Mouse (Mus musculus): ENCODE data around the gene Olfr267. TPM values are rescaled to one million over a fixed set of nuclear protein-coding genes. Genes with fewer than 3 reads are reported as not detected.

Gene Olfr267
- not detected in 2 replicates for polyA plus RNA-seq (2015; fragmentation: Nextera tagmentation; extraction: Ambion mirVana)

- ATAC-seq (ENCODE audit: insufficient number of reproducible peaks, low FRiP score, low TSS enrichment, low read depth) = no peak
- Histone ChIP-seq H3K9ac (no peak within 1 kb of the TSS), H3K4me3 (no peak within 1 kb of the TSS), H3K36me3 (no peaks in the 10 kb centered on the region), H3K9me3 (no peaks in the 10 kb centered on the region), H3K4me1 (no peaks in the 10 kb centered on the region), H3K27ac (no peak within 1 kb of the TSS), H3K27me3 (no peaks in the 10 kb centered on the region), H3K4me2 (no peak within 1 kb of the TSS)
Measured at GRCm38 (mm10) chr4:58787616-58788015, at the start of gene Olfr267. Olfr267 (minus strand) TSS chr4:58787716.

- H3K4me1 ChIP-seq = no peaks in the 10 kb centered on the region
- no peak overlapping the region for H3K4me3 ChIP-seq
- no peak for ATAC-seq (ENCODE audit: insufficient number of reproducible peaks, low FRiP score, low TSS enrichment, low read depth)
- no peak overlapping the region for H3K9ac ChIP-seq
- no peak overlapping the region for H3K4me2 ChIP-seq
- WGBS = 81% methylated on average over 3 of the region's 3 CpGs
- peaks cover 32% of the 10 kb centered on the region for H3K36me3 ChIP-seq
- no peak overlapping the region for H3K27ac ChIP-seq
- no peaks in the 10 kb centered on the region for H3K9me3 ChIP-seq
- H3K27me3 ChIP-seq = no peaks in the 10 kb centered on the region
Measured at GRCm38 (mm10) chr4:58832908-58833307, 45.4 kb upstream of the Olfr267 start.

- 88% methylated on average over 4 of the region's 4 CpGs for WGBS
- Histone ChIP-seq H3K9me3 (no peaks in the 10 kb centered on the region), H3K36me3 (peaks cover 49% of the 10 kb centered on the region), H3K27me3 (no peaks in the 10 kb centered on the region), H3K4me1 (no peaks in the 10 kb centered on the region), H3K4me3 (no peak overlapping the region), H3K9ac (no peak overlapping the region), H3K27ac (no peak overlapping the region), H3K4me2 (no peak overlapping the region)
- ATAC-seq (ENCODE audit: insufficient number of reproducible peaks, low FRiP score, low TSS enrichment, low read depth) = no peak
Measured at GRCm38 (mm10) chr4:58825921-58826320, 38.4 kb upstream of the Olfr267 start.

- Histone ChIP-seq H3K9me3 (no peaks in the 10 kb centered on the region), H3K9ac (no peak overlapping the region), H3K27ac (no peak overlapping the region), H3K4me1 (no peaks in the 10 kb centered on the region), H3K36me3 (no peaks in the 10 kb centered on the region), H3K4me2 (no peak overlapping the region), H3K27me3 (no peaks in the 10 kb centered on the region), H3K4me3 (no peak overlapping the region)
- no peak for ATAC-seq (ENCODE audit: insufficient number of reproducible peaks, low FRiP score, low TSS enrichment, low read depth)
- 80% methylated on average over 3 of the region's 3 CpGs for WGBS
Measured at GRCm38 (mm10) chr4:58786659-58787058, 857 bp downstream of the Olfr267 start.

DNA sequence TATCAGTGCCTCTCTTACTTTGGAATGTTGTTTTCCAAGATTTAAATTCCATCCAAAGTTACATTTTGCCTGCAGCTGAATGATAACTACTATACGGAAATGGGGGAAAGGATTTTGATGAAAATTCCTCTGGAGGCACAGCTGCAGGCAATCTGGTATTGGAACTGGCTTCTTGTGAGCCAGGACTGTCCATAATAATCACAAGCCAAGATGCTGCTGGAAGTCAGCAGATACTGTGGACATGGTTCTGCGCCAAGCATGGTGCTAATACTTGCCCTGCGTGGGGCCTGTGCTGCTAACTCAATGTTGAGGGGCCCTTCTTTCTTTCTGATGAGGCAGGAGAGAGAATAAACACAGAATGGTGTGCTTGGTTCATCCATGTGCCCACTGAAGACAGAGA is 24.1 kb downstream of the Olfr267 start:
- Histone ChIP-seq H3K4me2 (no peak overlapping the region), H3K9me3 (no peaks in the 10 kb centered on the region), H3K27ac (no peak overlapping the region), H3K36me3 (no peaks in the 10 kb centered on the region), H3K4me1 (peaks cover 3% of the 10 kb centered on the region; the same call in 1 of the 2 replicates), H3K4me3 (no peak overlapping the region), H3K9ac (no peak overlapping the region), H3K27me3 (no peaks in the 10 kb centered on the region)
- 58% methylated on average over 3 of the region's 3 CpGs for WGBS
- ATAC-seq (ENCODE audit: insufficient number of reproducible peaks, low FRiP score, low TSS enrichment, low read depth) = no peak

GRCm38 (mm10) chr4:58749510-58749909 is 38.0 kb downstream of the Olfr267 start:
- WGBS = 44% methylated on average over 2 of the region's 2 CpGs
- H3K4me2 ChIP-seq = peak overlapping the region; percentile 38
- no peaks in the 10 kb centered on the region for H3K9me3 ChIP-seq
- H3K4me3 ChIP-seq = no peak overlapping the region
- no peaks in the 10 kb centered on the region for H3K4me1 ChIP-seq
- H3K9ac ChIP-seq = no peak overlapping the region
- H3K27me3 ChIP-seq = no peaks in the 10 kb centered on the region
- ATAC-seq (ENCODE audit: insufficient number of reproducible peaks, low FRiP score, low TSS enrichment, low read depth) = no peak
- H3K36me3 ChIP-seq = no peaks in the 10 kb centered on the region
- peak overlapping the region; percentile 80; the same call in 1 of the 2 replicates for H3K27ac ChIP-seq

DNA sequence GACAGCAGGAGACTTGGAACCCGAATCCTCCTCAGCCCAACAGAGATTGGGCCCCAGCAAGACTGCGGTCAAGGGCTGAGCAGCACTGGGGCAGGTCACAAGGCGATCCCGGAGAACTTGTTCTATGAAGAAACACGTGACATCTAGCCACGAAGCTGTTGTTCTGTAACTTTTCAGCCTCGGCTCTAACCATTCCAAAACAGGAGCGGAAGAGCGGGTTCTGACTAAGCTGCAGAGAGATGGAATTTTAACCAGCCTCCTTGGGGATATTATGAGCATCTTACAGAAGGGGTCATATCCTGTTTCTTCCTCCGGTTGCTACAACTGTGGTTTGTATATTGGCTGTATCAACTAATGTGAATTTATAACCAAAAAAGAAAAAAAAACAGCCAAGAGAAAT is 38.4 kb downstream of the Olfr267 start:
- no peak overlapping the region for H3K9ac ChIP-seq
- WGBS = 17% methylated on average over 10 of the region's 10 CpGs
- H3K36me3 ChIP-seq = no peaks in the 10 kb centered on the region
- peak overlapping the region; percentile 80 for H3K27ac ChIP-seq
- peak overlapping the region; percentile 38 for H3K4me2 ChIP-seq
- H3K9me3 ChIP-seq = no peaks in the 10 kb centered on the region
- H3K4me3 ChIP-seq = peak overlapping the region; percentile 7; the same call in 1 of the 2 replicates
- H3K27me3 ChIP-seq = no peaks in the 10 kb centered on the region
- H3K4me1 ChIP-seq = no peaks in the 10 kb centered on the region
- 0 out of 2 replicates have a peak, but pooled peaks have one; percentile 19 for ATAC-seq (ENCODE audit: insufficient number of reproducible peaks, low FRiP score, low TSS enrichment, low read depth)

DNA sequence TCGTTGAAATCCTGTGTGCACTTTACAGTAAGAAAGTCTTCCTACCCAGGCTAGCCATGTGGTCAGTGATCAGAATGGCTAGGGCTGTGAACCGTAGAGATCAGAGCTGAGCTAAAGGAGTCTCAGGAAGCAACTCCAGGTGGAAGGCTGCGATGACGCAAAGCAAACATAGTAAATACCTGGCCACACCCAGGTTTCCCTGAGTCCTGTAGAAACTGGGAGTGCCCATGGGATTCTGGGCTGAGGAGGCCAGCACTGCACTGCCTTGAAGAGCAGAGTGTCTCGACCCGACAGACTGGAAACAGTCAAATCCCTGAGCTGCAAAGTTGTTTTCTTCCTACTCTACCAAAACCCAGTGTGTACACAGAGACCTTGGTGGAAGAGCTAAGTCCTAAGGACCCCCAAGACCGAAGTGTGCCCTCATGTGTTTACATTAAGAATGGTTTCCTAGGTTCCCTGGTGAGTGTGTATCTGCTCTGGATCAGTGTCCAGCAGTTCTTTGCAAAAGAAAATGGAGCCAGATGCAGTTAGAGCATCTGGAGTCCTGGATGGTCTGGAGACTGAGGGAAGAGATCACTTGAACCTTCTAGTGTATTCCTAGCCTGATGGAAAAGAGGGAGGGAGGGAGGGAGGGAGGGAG is 41.8 kb downstream of the Olfr267 start:
- no peaks in the 10 kb centered on the region for H3K4me1 ChIP-seq
- H3K27ac ChIP-seq = no peak overlapping the region
- WGBS = 73% methylated on average over 7 of the region's 7 CpGs
- H3K36me3 ChIP-seq = no peaks in the 10 kb centered on the region
- no peaks in the 10 kb centered on the region for H3K9me3 ChIP-seq
- no peak for ATAC-seq (ENCODE audit: insufficient number of reproducible peaks, low FRiP score, low TSS enrichment, low read depth)
- no peaks in the 10 kb centered on the region for H3K27me3 ChIP-seq
- no peak overlapping the region for H3K4me2 ChIP-seq
- no peak overlapping the region for H3K9ac ChIP-seq
- H3K4me3 ChIP-seq = no peak overlapping the region

DNA sequence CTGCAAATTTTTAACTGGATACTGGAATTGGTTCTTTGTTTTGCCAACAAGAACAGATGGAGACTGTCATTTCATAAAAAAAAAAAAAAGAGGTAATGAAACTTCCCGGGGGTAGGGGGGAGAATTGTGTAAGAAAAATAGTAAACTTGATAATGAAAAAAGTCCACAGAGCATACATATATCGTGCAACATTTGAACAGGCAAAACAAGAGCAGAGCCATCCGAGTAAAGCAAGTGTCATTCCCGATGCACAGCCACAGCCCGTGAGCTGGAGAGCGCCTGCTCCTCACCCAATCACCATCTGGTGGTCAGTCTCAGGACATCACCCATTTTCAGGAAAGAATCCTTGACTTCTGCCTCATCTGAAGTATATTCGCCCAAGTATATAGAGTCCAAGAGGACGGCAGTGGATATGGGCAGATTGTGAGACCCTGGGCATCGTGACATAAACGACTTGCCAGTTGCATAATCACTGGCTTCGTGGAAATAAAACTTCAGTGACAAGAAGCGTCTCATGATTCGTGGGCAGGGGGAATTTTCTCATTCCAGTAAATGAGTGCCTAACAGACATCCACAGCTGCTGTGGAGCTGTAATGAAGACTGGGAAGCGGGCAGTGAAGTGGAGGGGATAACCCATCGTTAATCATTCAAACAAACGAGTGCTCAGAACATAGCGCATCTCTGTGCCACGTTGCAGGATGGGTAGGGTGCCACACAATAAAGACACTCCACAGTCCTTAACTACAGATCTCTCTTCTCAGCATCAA is 50.5 kb downstream of the Olfr267 start:
- Histone ChIP-seq H3K9ac (no peak overlapping the region), H3K4me2 (no peak overlapping the region), H3K4me3 (no peak overlapping the region)

More for the DNA sequence above, 50.5 kb downstream of the Olfr267 start:
- ATAC-seq (ENCODE audit: insufficient number of reproducible peaks, low FRiP score, low TSS enrichment, low read depth) = no peak
- H3K27me3 ChIP-seq = no peaks in the 10 kb centered on the region
- H3K27ac ChIP-seq = no peak overlapping the region
- H3K4me1 ChIP-seq = no peaks in the 10 kb centered on the region
- no peaks in the 10 kb centered on the region for H3K36me3 ChIP-seq
- no peaks in the 10 kb centered on the region for H3K9me3 ChIP-seq
- WGBS = 66% methylated on average over 18 of the region's 18 CpGs

Other genes starting within 250 kb of the Olfr267 start
- gene Lpar1, start 233.8 kb downstream of the Olfr267 start, polyA plus RNA-seq (2015; fragmentation: Nextera tagmentation; extraction: Ambion mirVana) = 150 and 151 TPM in 2 replicates
- 29.6 and 32.8 TPM in 2 replicates for gene Ecpas, start 125.0 kb upstream of the Olfr267 start, polyA plus RNA-seq (2015; fragmentation: Nextera tagmentation; extraction: Ambion mirVana)
- gene Zkscan16, start 155.9 kb upstream of the Olfr267 start, polyA plus RNA-seq (2015; fragmentation: Nextera tagmentation; extraction: Ambion mirVana) = 0.73 and 0.74 TPM in 2 replicates
- gene Ptgr1, start 199.4 kb upstream of the Olfr267 start, polyA plus RNA-seq (2015; fragmentation: Nextera tagmentation; extraction: Ambion mirVana) = 39.3 and 41.0 TPM in 2 replicates
- 15.0 and 18.7 TPM in 2 replicates for gene Dnajc25, start 207.3 kb upstream of the Olfr267 start, polyA plus RNA-seq (2015; fragmentation: Nextera tagmentation; extraction: Ambion mirVana)
- gene Gm20503, start 215.5 kb upstream of the Olfr267 start, polyA plus RNA-seq (2015; fragmentation: Nextera tagmentation; extraction: Ambion mirVana) = 17.7 and 19.6 TPM in 2 replicates
- gene Gng10, start 247.4 kb upstream of the Olfr267 start, polyA plus RNA-seq (2015; fragmentation: Nextera tagmentation; extraction: Ambion mirVana) = 131 and 140 TPM in 2 replicates